In genomic region chr15:102238543-102239259, GRCm38 (mm10) we compare ENCODE assay signal across 11 mouse cellular contexts. TPM values are rescaled to one million over a fixed set of nuclear protein-coding genes. Genes with fewer than 3 reads are reported as not detected.
"Had no signal": no experiment of that assay in that cellular context is flagged by ENCODE, and none has a peak within 500 bp of the region (broad histone marks: within the 10 kb centered on the region; RNA-seq: fewer than 3 reads in every experiment).

No protein-coding gene starts in this region.

- H3K9ac ChIP-seq: kidney, embryonic 15.5 days; liver, embryonic 13.5 days; liver, postnatal 0 days; lung, embryonic 15.5 days; midbrain, embryonic 12.5 days; neural tube, embryonic 13.5 days had no signal

- H3K9me3 ChIP-seq: kidney, embryonic 15.5 days; liver, embryonic 13.5 days; lung, embryonic 15.5 days; megakaryocyte, embryonic 14.5 days; midbrain, embryonic 12.5 days; neural tube, embryonic 13.5 days had no signal

- H3K36me3 ChIP-seq: liver, embryonic 13.5 days; midbrain, embryonic 12.5 days had no signal

- H3K27ac ChIP-seq: left cerebral cortex, adult 2 months; liver, embryonic 13.5 days; macrophage; midbrain, embryonic 12.5 days; neural tube, embryonic 13.5 days had no signal

- H3K27me3 ChIP-seq: kidney, embryonic 15.5 days; lung, embryonic 15.5 days; megakaryocyte, embryonic 14.5 days had no signal

- H3K4me3 ChIP-seq: kidney, embryonic 15.5 days; left cerebral cortex, adult 2 months; liver, embryonic 13.5 days; lung, embryonic 15.5 days; midbrain, embryonic 12.5 days; neural tube, embryonic 13.5 days had no signal

- H3K4me2 ChIP-seq: kidney, embryonic 15.5 days; liver, embryonic 13.5 days; lung, embryonic 15.5 days; midbrain, embryonic 12.5 days; neural tube, embryonic 13.5 days had no signal

RNA-seq across cellular contexts. Expression of gene Gm9918, which starts 31.7 kb away (rescaled TPM):
- polyA plus RNA-seq: inflammation-experienced regulatory T-cells, adult 6 months; liver, embryonic 13.5 days; liver, postnatal 0 days; macrophage; small intestine, adult 2 months had no signal
